Mouse (Mus musculus): ENCODE data around the gene Mical3. TPM values are rescaled to one million over a fixed set of nuclear protein-coding genes. Genes with fewer than 3 reads are reported as not detected.

Gene Mical3
- polyA plus RNA-seq, 1 experiment: 10.3 TPM

DNA sequence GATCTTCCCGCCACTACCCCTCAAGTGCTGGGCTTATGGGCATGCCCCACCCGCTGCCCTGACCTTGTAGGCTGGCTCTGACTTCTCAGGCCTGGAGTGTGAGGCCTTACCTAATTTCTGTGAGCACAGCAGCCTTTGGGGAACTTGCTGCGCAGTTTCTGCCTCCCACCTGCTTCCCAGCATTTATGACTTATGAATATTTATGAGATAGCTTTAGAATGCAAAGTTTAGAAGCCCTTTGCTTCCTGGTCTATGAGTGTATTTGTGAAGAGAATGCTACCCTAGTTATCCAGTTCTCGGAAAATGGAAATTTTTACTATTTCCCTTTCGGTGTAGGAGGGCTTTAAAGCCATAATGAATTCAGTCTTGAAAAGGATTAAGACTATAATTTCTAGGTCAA is 2.1 kb downstream of the Mical3 start:
- no peaks in the 10 kb centered on the region for H3K36me3 ChIP-seq (ENCODE audit: control insufficient read depth, insufficient read depth)
- no peaks in the 10 kb centered on the region for H3K79me3 ChIP-seq (ENCODE audit: low read depth)
- H3K79me2 ChIP-seq (ENCODE audit: control insufficient read depth, insufficient read depth): no peaks in the 10 kb centered on the region
- no peaks in the 10 kb centered on the region for H3K27me3 ChIP-seq (ENCODE audit: control insufficient read depth, insufficient read depth, insufficient read length)
- no peak overlapping the region for H3K4me3 ChIP-seq (ENCODE audit: insufficient read depth, poor library complexity, severe bottlenecking)
- no peak for TF ChIP-seq USF1 (IDR thresholded peaks at IDR 0.05; ENCODE audit: low read depth)
- TF ChIP-seq MYOD1 (IDR thresholded peaks at IDR 0.05; ENCODE audit: control insufficient read depth, insufficient read length, low read depth): no peak
- TF ChIP-seq CTCF (IDR thresholded peaks at IDR 0.05; ENCODE audit: control insufficient read depth, insufficient read depth, insufficient read length): no peak
- no peak for TF ChIP-seq MYOG (IDR thresholded peaks at IDR 0.05; ENCODE audit: control insufficient read depth, extremely low read depth, insufficient read length)
- TF ChIP-seq MAX (IDR thresholded peaks at IDR 0.05): no peak
- TF ChIP-seq FOSL1 (IDR thresholded peaks at IDR 0.05; ENCODE audit: insufficient read depth, low read length, poor library complexity, severe bottlenecking): no peak
- TF ChIP-seq CEBPB (IDR thresholded peaks at IDR 0.05; ENCODE audit: low read depth): no peak
- no peak overlapping the region for H3ac ChIP-seq (ENCODE audit: control insufficient read depth, insufficient read length, low read depth)

- no peaks in the 10 kb centered on the region for H3K79me2 ChIP-seq (ENCODE audit: control insufficient read depth, insufficient read depth)
- H3ac ChIP-seq (ENCODE audit: control insufficient read depth, insufficient read length, low read depth): no peak overlapping the region
- TF ChIP-seq FOSL1 (IDR thresholded peaks at IDR 0.05; ENCODE audit: insufficient read depth, low read length, poor library complexity, severe bottlenecking): no peak
- no peak for TF ChIP-seq MAX (IDR thresholded peaks at IDR 0.05)
- TF ChIP-seq USF1 (IDR thresholded peaks at IDR 0.05; ENCODE audit: low read depth): no peak
- TF ChIP-seq CEBPB (IDR thresholded peaks at IDR 0.05; ENCODE audit: low read depth): no peak
- no peak for TF ChIP-seq MYOG (IDR thresholded peaks at IDR 0.05; ENCODE audit: control insufficient read depth, extremely low read depth, insufficient read length)
- TF ChIP-seq MYOD1 (IDR thresholded peaks at IDR 0.05; ENCODE audit: control insufficient read depth, insufficient read length, low read depth): no peak
- no peak for TF ChIP-seq CTCF (IDR thresholded peaks at IDR 0.05; ENCODE audit: control insufficient read depth, insufficient read depth, insufficient read length)
- H3K79me3 ChIP-seq (ENCODE audit: low read depth): no peaks in the 10 kb centered on the region
- H3K36me3 ChIP-seq (ENCODE audit: control insufficient read depth, insufficient read depth): no peaks in the 10 kb centered on the region
- H3K4me3 ChIP-seq (ENCODE audit: insufficient read depth, poor library complexity, severe bottlenecking): no peak overlapping the region
- H3K27me3 ChIP-seq (ENCODE audit: control insufficient read depth, insufficient read depth, insufficient read length): no peaks in the 10 kb centered on the region
These were observed 3.1 kb downstream of the Mical3 start for GRCm38 (mm10) chr6:121127726-121128125.

DNA sequence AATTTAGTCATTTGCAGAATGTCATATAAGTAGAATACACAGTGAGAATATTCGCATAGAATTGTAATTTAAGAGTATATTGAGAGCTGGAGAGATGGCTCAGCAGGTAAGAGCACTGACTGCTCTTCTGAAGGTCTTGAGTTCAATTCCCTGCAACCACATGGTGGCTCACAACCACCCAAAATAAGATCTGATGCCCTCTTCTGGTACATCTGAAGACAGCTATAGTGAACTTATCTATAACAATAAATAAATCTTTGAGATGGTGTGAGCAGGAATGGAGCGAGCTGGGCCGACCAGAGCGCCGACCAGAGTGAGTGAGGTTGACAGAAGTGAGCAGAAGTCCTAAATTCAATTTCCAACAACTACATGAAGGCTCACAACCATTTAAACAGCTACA is 4.6 kb downstream of the Mical3 start:
- Histone ChIP-seq H3K79me2 (ENCODE audit: control insufficient read depth, insufficient read depth) (no peaks in the 10 kb centered on the region), H3ac (ENCODE audit: control insufficient read depth, insufficient read length, low read depth) (no peak overlapping the region), H3K79me3 (ENCODE audit: low read depth) (no peaks in the 10 kb centered on the region), H3K4me3 (ENCODE audit: insufficient read depth, poor library complexity, severe bottlenecking) (no peak overlapping the region), H3K36me3 (ENCODE audit: control insufficient read depth, insufficient read depth) (no peaks in the 10 kb centered on the region), H3K27me3 (ENCODE audit: control insufficient read depth, insufficient read depth, insufficient read length) (no peaks in the 10 kb centered on the region)
- TF ChIP-seq CEBPB (IDR thresholded peaks at IDR 0.05; ENCODE audit: low read depth): no peak
- TF ChIP-seq MYOD1 (IDR thresholded peaks at IDR 0.05; ENCODE audit: control insufficient read depth, insufficient read length, low read depth): no peak
- TF ChIP-seq MYOG (IDR thresholded peaks at IDR 0.05; ENCODE audit: control insufficient read depth, extremely low read depth, insufficient read length): no peak
- TF ChIP-seq USF1 (IDR thresholded peaks at IDR 0.05; ENCODE audit: low read depth): no peak
- TF ChIP-seq FOSL1 (IDR thresholded peaks at IDR 0.05; ENCODE audit: insufficient read depth, low read length, poor library complexity, severe bottlenecking): no peak
- TF ChIP-seq CTCF (IDR thresholded peaks at IDR 0.05; ENCODE audit: control insufficient read depth, insufficient read depth, insufficient read length): no peak
- no peak for TF ChIP-seq MAX (IDR thresholded peaks at IDR 0.05)

- Histone ChIP-seq H3ac (ENCODE audit: control insufficient read depth, insufficient read length, low read depth) (no peak overlapping the region), H3K4me3 (ENCODE audit: insufficient read depth, poor library complexity, severe bottlenecking) (no peak overlapping the region), H3K27me3 (ENCODE audit: control insufficient read depth, insufficient read depth, insufficient read length) (no peaks in the 10 kb centered on the region), H3K36me3 (ENCODE audit: control insufficient read depth, insufficient read depth) (no peaks in the 10 kb centered on the region), H3K79me3 (ENCODE audit: low read depth) (no peaks in the 10 kb centered on the region), H3K79me2 (ENCODE audit: control insufficient read depth, insufficient read depth) (no peaks in the 10 kb centered on the region)
- TF ChIP-seq MYOG (IDR thresholded peaks at IDR 0.05; ENCODE audit: control insufficient read depth, extremely low read depth, insufficient read length) (no peak), CEBPB (IDR thresholded peaks at IDR 0.05; ENCODE audit: low read depth) (peak; percentile 30)
These were observed 8.0 kb downstream of the Mical3 start for GRCm38 (mm10) chr6:121122739-121123241.

DNA sequence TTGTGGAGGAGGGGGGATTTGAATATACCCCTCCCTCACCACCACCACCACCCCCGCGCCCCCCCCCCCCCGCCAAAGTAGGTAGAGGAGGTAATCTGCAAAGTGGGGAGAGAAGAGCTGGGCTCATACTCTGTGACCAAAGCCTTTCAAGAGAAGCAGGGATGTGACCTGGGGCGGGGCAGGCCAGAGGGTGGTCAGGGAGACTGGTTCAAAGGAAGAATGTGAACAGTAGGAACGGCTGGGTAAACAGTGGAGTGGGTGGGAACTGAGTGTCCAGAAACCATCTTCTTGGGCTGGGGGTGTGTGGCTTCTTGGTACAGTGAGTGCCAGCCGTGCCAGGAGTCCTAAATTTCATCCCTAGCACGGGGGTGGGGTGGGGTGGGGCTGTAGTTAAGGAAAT is 10.0 kb downstream of the Mical3 start:
- Histone ChIP-seq H3K4me3 (ENCODE audit: insufficient read depth, poor library complexity, severe bottlenecking) (no peak overlapping the region), H3K79me3 (ENCODE audit: low read depth) (no peaks in the 10 kb centered on the region), H3K79me2 (ENCODE audit: control insufficient read depth, insufficient read depth) (no peaks in the 10 kb centered on the region), H3K36me3 (ENCODE audit: control insufficient read depth, insufficient read depth) (no peaks in the 10 kb centered on the region), H3K27me3 (ENCODE audit: control insufficient read depth, insufficient read depth, insufficient read length) (no peaks in the 10 kb centered on the region), H3ac (ENCODE audit: control insufficient read depth, insufficient read length, low read depth) (no peak overlapping the region)
- no peak for TF ChIP-seq MYOG (IDR thresholded peaks at IDR 0.05; ENCODE audit: control insufficient read depth, extremely low read depth, insufficient read length)
- TF ChIP-seq MYOD1 (IDR thresholded peaks at IDR 0.05; ENCODE audit: control insufficient read depth, insufficient read length, low read depth): no peak
- TF ChIP-seq MAX (IDR thresholded peaks at IDR 0.05): no peak
- no peak for TF ChIP-seq CTCF (IDR thresholded peaks at IDR 0.05; ENCODE audit: control insufficient read depth, insufficient read depth, insufficient read length)
- TF ChIP-seq CEBPB (IDR thresholded peaks at IDR 0.05; ENCODE audit: low read depth): no peak
- no peak for TF ChIP-seq FOSL1 (IDR thresholded peaks at IDR 0.05; ENCODE audit: insufficient read depth, low read length, poor library complexity, severe bottlenecking)
- no peak for TF ChIP-seq USF1 (IDR thresholded peaks at IDR 0.05; ENCODE audit: low read depth)

All from C2C12 (cell line).